Mouse (Mus musculus) CD8-positive naive resting alpha-beta T cell, adult 57 days (primary cell): ENCODE measurements around the gene Zik1. TPM values are rescaled to one million over a fixed set of nuclear protein-coding genes. Genes with fewer than 3 reads are reported as not detected.

ENCODE experiments used
- total RNA-seq: library from RNA; stranded (reverse); gene quantifications from one replicate; pipeline ENCODE4 v1.2.4, GENCODE M21; 2023

Gene Zik1
- 1.7 TPM for total RNA-seq

GRCm38 (mm10) chr7:10494786-10495521 lies at the start of gene Zik1:
Gene Zik1 (minus strand): TSS chr7:10495394.

GRCm38 (mm10) chr7:10443031-10443430 lies 52.2 kb downstream of the Zik1 start, which contains the start of gene Vmn1r67:
Gene Vmn1r67 (plus strand): TSS chr7:10443331.

Other genes with a start within 250 kb of the Zik1 start
- gene Vmn1r66, start 217.4 kb downstream of the Zik1 start, total RNA-seq: not detected
- gene Vmn1r67, start 52.1 kb downstream of the Zik1 start, total RNA-seq: not detected
- not detected for gene Vmn1r68, start 63.1 kb upstream of the Zik1 start, total RNA-seq
- not detected for gene Vmn1r69, start 118.3 kb upstream of the Zik1 start, total RNA-seq
- not detected for gene Vmn1r70, start 136.1 kb upstream of the Zik1 start, total RNA-seq
- gene Nlrp4b, start 192.4 kb upstream of the Zik1 start, total RNA-seq: not detected